Mouse (Mus musculus): ENCODE results near the gene Kif19a.

GRCm38 (mm10) chr11:114790171-114790570 is 25.0 kb downstream of the Kif19a start:
- TF ChIP-seq CTCF (IDR thresholded peaks at IDR 0.05; ENCODE audit: low read depth, low read length) (no peak), POLR2A (IDR thresholded peaks at IDR 0.05; ENCODE audit: insufficient read depth, low read length) (no peak), EP300 (IDR thresholded peaks at IDR 0.05; ENCODE audit: insufficient read depth, low read depth, low read length) (no peak)
